8 mouse cellular contexts compared by ENCODE assay signal in genomic region chr3:68064731-68065130, GRCm38 (mm10). TPM values are rescaled to one million over a fixed set of nuclear protein-coding genes. Genes with fewer than 3 reads are reported as not detected.
A peak's percentile ranks its signal among the peaks of the same experiment; 100 is the strongest.
DNase-seq lines count a peak whose midpoint lies in the region.

Gene Schip1 (plus strand): TSS chr3:68064802.

- no peak for DNase-seq in frontal cortex, adult 2 months (ENCODE audit: extremely low spot score in 1 of 2, low spot score in 1 of 2)
- DNase-seq in frontal cortex, postnatal 36 days (ENCODE audit: low spot score in 2 of 2): no peak
- DNase-seq in embryo, embryonic 10 days (ENCODE audit: low spot score): peak; percentile 85
- peak; percentile 9 for DNase-seq in heart, adult 8-10 months (ENCODE audit: low spot score)
- DNase-seq in kidney, adult 8-10 months: peak; percentile 26 to 53
- peak; percentile 11 to 25 for DNase-seq in lung, adult 18-20 months
- peak; percentile 53 for DNase-seq in ovary, postnatal 14 days (ENCODE audit: low spot score)
- DNase-seq in thymus, postnatal 10 days (ENCODE audit: low spot score in 2 of 2): no peak

RNA-seq across cellular contexts. Expression of gene Schip1, which starts in this region (rescaled TPM):
- 166 and 182 TPM in 2 replicates for polyA plus RNA-seq in frontal cortex, adult 2 months (2012; rRNA removed)
- total RNA-seq in heart, adult 8-10 months (2022): 100 to 1,000 TPM; 148 to 166 (median 160) TPM

Comparison
In these comparisons a context has a peak if more than half of its experiments do, and no peak if none do; other contexts are left out.
1. DNase-seq: peak in embryo, embryonic 10 days (single experiment), heart, adult 8-10 months (single experiment), kidney, adult 8-10 months (2 of 2), lung, adult 18-20 months (2 of 2) and ovary, postnatal 14 days (single experiment); none in frontal cortex, adult 2 months (0 of 2), frontal cortex, postnatal 36 days (0 of 2) and thymus, postnatal 10 days (0 of 2).